Mouse (Mus musculus): ENCODE data around the gene Asic5.
A peak's percentile ranks its signal among the peaks of the same experiment; 100 is the strongest.

Asic5 gene

DNA sequence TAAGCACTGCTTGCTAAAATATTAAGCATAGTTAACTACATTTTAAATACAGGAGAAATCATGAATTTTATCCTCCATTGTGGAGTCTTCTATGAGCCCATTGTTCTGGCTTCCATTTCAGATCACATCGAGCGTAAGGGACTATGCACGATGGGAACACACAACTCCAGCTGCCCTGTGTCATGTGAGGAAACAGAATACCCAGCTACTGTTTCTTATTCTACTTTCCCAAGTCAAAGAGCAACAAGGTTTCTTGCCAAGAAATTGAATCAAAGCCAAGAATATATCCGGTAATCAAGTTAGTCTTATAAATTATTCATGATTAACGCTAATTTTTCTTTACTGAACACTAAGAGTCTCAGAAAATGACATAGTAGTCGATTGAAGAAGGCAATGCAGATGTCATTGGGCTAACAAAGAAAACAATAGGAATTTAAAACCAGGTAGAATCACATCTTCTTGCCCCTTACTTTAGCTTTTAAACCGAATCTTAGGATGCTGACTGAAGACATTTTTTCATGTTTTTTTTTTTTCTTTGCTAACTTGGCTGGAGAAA lies 32.1 kb downstream of the Asic5 start:
- no peak for DNase-seq (ENCODE audit: low spot score in 2 of 2)

DNA sequence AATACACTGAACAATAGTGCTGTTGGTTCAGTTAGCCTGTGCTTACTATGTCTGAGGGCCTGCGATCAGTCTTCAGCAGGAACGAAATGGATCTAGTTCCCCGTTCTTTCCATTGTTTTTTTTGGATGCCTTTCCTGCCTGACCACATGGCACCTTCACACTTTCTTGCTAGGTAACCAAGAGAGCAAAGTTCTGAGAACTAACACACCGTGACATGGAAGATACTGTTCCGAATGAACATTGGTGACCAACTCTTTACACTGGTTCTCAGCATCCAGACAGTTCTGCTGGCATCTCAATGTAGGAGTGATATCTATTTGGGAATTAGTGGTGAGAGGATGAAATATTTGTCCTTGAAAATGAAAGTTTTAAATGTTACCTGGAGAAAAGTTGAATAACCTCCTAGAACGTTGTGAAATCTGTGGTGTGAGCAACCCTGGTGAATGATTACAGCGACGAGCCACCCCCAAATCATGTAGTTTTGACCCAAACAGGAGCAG lies 40.4 kb downstream of the Asic5 start:
- DNase-seq (ENCODE audit: low spot score in 2 of 2) = no peak

DNA sequence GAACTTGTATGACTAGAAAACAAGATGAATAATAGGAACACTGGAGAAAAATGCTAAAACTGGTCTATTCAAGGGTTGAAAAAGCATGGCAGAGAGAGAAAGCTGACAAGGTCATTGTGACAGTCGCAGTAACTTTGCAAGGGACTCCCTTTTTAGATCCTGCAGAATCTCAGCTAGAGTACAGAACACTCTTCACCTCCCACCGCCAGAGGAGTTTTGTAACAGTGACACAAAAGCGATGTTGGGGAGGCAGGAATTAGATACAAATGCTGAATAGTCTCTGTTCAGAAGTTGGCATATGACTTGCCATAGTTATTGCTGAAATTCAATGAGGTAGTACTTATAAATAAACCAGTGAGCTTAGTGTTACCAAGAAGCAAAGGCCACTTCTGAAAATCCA lies 41.0 kb downstream of the Asic5 start:
- no peak for DNase-seq (ENCODE audit: low spot score in 2 of 2)

DNA sequence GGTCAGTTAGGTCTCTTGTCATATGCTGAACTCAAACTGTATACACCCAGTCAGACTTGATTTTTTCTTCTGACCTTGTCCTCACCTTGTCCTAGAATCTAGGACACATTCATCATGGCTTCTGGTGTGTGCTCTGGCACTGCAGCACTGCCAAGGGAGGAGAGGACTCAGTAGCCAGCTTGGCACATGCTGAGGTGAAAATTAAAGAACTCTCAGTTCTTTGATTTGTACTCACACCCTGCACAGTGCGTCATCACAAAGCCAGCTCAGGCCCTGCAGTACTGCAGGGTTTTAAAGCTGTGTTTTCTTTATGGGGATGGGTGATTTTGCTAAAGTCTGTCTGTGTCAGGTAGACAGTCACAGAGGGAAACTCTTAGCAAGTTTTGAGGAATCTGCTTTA lies 45.2 kb downstream of the Asic5 start:
- DNase-seq (ENCODE audit: low spot score in 2 of 2) = no peak

DNA sequence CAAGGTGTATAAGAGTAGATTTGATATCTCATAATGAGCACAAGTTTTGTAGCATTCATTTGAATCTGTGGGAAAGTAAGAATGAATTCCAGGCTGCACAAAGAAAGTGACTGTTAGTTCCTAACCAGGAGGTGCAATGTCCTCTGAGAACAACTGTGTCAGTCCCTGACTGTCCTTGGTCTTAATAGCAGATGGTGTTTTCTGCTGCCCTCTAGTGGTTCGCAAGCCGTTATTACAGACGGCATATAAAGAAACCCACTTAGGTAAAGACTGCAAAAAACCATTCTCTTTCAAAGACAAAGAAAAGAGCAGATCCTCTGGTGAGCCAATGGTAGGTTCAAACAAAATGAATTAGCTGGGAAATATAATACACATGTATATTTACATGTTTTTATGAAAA lies 47.1 kb downstream of the Asic5 start:
- DNase-seq (ENCODE audit: low spot score in 2 of 2) = peak; percentile 50 to 68

DNA sequence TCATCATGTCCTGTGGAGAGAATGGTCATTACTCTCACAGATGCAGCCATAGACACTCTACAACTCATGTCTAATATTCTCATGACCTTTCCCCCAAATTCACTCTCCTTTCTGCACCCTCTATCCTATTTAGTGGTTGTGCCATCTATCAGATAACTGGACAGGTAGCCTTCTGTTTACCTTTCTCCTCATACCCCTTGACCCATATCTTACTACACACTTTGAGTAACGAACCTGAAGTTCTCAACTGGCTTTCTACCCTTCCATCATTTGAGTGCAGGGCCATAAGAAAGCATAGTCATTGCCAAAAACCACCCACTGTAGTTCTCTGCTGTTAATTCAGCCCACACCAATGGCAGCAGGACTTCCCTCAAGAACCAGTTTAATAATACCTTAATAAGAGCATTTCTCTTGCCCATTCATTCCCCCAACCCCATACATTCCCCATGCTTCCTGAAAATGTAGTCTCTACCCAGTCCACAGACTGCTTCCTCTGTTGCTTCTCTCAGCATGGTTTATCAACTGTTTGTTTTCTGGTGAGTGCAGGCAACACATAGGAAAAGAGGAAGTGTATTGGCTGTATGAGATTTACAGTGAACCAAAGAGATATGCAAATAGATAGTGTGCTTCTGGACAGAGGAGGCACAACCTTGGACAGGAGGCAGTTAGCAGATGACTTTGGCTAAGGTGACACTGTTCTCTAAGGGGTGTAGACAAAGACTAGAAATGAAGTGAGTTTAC lies 48.1 kb downstream of the Asic5 start:
- no peak for DNase-seq (ENCODE audit: low spot score in 2 of 2)

DNA sequence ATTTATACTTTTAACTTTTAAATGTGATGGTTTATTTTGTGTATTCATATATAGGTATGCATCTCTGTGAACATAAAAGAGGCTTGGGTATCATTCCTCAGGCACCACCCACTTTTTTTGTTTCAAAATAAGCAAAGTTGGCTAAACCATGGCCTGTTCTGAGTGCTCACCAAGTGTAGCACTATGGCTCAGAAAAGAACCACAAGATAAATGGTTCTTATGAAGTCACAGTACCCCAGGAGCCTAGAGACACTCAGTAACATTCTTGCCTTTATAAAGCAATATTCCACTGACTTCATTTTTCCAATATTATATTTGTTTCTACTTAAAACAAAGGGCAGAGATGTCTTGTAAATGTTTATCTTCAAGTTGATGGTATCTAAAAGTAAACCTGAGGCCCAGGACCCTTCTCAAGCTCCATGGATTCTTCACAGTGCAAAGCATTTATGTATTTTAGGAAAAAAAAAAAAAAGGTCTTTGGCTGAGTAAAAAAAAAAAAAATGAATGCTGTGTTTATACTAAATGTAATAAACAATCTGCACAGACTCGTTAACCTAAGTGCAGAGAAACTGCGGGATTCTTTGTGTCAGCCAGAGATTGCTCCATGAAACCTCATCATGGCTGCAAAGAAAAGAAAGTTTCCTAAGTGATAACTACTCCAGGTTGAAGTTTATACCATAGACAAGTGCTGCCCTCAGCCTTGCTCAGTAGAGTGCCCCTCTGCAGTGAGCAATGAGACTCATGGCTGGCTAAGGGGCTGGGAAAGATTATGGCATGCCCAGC lies 54.4 kb downstream of the Asic5 start:
- no peak for DNase-seq (ENCODE audit: low spot score in 2 of 2)

DNA sequence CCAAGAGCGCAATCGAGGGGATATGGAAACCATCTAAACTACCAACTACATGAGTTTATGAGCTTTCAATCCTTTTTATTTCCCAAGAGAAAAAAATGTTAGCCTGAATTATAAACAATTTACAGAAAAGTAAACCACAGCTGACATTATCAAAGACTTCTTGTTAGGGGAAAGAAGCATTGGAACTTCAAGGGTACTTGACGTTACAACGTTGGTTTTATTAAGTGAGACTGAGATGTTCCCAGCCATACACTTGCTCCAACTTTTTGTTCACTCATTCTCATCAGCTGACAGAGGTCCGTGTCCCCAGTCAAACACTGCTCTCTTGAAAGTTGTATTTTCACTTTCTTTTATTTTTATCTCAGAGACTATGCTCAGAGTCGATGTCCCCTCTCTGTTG lies 61.6 kb downstream of the Asic5 start:
- no peak for DNase-seq (ENCODE audit: low spot score in 2 of 2)

DNA sequence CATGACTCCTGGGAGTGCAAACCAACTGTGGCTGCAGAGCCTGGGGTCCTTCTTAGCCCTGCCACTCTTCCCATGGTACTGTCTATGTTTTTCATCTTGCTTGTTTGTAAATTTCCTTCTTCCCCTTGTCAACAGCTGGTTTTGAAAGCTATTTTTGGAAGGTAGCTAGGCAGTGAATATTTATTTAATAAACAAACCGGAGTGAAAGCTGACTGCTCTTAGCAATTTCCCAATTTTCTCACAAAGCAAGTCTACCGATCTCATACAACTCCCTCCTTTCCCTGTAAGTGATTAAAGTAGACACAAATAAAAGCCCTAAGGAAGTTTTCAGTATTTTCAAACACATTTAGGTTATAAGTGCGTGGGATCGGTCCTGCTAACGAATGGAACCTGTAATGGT lies 62.8 kb downstream of the Asic5 start:
- DNase-seq (ENCODE audit: low spot score in 2 of 2) = no peak

DNA sequence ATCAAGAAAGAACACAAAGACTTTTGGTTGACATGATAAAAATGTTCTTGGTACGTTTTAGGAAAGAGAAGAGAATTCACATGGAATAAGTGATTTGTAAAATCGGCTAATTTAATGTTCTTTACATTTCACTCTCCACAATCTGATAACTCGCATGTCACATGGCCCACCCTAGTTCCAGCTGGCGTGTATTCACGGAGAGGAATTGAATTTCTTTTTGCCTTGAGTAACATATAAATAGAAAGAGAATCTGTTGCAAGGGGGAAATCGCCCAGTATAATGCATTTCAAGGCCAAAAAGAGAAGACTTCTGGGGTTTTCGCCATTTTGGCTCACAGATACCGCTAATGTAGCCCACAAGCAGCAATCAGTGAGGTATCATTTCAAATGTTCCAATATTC lies 64.0 kb downstream of the Asic5 start:
- DNase-seq (ENCODE audit: low spot score in 2 of 2) = peak; percentile 68 to 75

DNA sequence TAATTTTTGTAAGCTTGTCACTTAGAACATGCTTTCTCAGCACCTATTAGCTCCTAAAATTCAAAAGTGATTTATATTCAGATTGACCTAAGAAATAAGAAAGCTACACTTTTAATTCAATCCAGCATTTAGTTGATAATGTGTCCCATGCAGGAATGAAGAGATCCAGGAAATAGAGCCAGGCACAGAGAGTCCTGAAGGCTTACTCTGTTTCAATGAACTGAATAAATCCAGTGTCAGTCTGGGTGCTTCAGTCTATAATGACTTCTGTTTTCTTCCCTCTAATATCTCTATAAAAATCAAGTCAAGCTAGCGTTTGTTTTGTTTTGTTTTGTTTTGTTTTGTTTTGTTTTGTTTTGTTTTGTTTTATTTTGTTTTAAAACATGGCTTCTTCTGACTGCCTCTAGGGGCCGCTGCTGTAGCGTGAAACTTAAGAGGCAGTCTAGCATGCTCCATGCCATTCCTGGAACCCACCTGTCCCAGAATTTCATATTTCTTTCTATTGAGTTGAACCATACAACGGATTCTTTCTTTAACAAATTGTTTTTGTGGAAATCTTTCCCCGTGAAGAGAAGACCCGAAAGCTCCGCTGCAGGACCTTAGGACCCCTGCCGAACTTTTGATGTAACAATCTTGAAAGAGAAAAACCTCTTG lies 65.1 kb downstream of the Asic5 start:
- DNase-seq (ENCODE audit: low spot score in 2 of 2) = peak; percentile 63 to 72

DNA sequence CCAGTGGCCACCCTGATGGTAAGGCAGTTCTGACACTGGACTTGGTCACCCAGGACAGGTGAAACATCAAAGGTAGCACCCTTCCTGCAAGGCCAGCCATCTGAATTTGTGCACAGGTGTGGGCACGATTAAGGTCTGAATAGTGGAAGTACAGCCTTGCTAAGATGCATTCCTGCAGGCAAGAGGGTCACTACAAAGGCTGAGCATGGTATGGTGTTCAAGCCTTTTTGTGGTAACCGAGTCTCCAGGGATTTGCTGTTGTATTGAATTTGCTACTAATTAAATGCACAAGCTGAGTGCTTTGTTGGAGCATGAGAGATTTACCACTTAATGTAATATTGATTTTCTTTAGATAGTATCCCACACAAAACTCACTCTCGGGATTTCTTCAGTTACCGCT lies 66.0 kb downstream of the Asic5 start:
- no peak for DNase-seq (ENCODE audit: low spot score in 2 of 2)

DNA sequence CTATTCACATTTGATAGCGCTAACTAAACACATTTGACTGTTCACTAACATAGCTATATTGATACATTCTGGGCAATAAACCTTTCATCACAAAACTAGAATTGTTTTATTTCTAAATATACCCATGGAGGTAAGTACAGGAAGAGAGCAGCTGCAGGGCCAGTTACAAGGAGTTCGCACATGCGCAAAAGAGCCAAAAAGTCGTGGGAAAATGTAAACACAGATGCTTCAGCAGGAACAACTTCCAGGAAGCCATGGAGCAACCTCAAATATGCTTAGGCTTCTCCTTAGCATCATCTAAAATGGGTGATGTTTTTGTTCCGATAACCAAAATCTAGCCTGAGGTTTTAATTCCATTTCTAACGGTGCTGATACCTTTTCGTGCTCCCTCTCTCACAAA lies 66.6 kb downstream of the Asic5 start:
- DNase-seq (ENCODE audit: low spot score in 2 of 2) = no peak

DNA sequence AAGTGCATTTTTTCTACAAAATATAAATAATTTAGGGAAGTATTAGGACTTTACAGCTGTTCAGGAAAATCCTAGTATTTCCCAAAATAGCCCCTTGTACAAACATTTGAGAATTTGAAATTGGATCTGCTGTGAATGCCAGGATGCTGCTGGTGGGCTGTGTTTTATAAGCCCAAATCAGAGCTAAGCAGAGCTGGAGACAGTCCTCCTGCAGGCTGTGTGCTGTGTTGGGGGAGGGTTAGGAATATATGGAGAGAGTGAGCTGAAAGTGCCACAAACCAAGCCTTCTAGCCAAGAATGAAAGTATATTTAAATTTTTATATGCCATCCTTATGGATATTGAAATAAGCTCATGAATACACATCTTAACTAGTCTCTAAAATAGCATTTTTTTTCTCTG lies 69.4 kb downstream of the Asic5 start:
- DNase-seq (ENCODE audit: low spot score in 2 of 2) = peak; percentile 47 to 62

DNA sequence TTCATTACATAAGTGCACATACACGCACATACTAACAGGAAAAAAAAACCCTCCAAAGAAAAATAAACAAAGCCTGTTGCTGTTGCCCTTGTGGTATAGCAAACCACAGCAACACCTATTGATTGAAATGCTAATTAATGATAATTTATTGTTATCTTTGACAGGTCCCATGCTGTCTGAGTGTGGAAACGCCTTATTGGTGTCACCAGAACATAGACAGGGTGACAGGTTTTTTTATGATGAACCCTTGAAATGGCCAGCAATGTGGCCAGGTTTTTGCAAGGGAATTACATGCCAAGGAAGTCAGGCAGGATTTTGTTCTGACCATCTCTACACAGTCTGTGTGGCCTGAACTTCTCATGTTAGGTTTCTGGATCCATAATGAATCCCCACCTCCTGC lies 69.9 kb downstream of the Asic5 start:
- no peak for DNase-seq (ENCODE audit: low spot score in 2 of 2)

DNA sequence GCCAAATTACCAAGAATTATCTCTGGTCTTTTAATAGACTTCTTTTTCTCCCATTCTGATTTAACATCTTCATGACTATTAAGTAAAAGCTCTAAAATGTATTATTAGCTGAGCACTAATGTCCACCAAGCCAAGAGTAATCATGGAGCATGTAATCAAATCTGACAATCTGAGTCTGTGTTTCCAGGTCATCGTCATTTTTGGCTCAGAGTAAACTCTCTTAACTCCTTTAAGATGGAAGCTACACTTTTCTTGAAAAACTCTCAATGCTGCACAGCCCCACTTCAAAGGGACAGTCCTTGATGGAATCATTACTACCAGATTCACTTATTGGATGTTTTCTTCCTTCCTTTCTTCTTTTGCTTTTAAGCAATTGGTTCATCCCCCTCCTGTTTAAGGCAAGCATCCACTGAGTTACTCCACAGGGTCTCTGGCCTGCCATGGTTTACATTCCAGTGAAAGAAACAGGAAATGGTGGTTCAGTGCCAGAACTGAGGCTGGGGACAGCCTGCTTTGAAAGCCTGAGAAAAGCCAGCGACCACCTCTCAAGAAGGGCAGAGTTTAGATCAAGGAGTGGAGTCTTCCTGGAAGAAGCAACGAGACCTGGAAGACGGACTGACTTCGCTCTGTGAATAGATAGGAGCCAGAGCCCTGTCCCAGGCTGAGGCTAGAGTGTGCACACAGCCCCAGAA lies 72.3 kb downstream of the Asic5 start:
- DNase-seq (ENCODE audit: low spot score in 2 of 2) = no peak

DNA sequence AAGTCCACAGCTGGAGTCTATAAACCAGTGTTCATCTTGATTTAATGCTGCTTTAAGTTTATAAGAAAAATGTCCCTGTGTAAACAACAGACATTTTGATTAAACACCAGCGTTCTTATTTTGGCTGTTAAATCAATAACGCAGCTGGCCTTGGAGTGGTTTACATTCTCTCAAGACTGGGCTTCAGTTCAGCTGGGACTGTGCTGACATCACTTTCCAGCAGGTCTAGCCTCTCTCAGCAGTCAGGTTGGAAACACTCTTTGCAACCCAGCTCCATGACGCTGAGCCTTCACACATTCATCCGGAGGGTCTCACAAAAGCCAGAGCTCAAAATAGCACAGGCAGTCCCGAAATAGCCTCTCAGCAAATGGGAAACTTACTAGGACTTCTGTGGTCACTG lies 75.1 kb downstream of the Asic5 start:
- DNase-seq (ENCODE audit: low spot score in 2 of 2) = no peak

DNA sequence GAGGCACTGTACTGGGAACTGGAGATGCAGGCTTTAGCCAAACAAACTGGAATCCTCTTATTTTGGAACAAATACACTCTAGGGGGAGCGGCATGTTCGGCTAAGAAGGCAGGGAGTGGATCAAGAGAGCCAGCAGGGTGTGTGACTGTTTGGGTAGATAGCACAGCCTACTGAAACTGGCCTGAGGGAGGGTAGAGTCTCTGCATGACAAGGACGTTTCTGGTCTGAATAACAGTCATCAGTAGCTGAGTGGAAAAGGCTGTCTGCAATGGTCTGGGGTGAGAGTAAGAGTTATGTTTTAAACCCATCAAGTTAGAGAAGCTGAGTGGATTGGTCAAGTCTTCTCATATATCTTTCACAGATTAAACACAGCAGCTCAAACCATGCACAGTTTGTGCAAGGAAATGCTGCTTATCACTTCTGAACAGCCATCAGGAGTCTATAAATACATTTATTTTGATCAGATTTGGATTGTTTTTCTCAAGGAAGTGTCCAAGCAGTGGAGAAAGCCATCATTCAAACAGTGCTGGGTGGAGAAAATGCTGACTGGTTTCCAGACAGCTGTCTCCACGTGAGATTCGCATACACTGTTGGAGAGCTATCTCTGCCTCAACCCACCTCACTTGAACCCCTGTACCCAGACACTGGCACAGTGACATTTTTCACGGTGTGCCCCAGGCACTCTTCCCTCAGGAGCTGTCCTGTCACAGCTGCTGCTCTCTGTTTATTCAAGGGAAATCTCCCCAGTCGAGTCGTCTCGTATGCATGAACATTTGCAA lies 79.5 kb downstream of the Asic5 start:
- DNase-seq (ENCODE audit: low spot score in 2 of 2) = no peak

DNA sequence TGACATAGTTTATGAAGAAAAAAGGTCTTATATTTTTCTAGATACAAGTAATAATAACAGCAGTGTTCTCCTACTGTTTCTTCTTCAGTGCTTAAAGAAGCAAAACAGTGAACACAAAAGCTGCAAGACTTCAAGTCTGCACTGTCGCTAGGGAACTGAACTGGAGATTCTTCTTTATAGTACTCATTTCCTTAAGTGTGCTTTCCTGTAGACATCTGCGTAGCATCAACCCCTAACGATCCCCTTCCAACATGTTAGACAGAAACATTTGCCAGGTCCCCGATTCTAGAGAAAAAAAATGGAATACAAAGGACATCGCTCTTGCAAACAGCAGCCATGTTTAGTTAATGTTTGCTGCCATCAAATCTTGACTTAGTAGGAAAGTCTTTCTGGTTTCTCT lies 85.7 kb downstream of the Asic5 start:
- no peak for DNase-seq (ENCODE audit: low spot score in 2 of 2)
